ENCODE assay signal across 8 mouse cellular contexts in genomic region chr2:27541225-27541624, GRCm38 (mm10). TPM values are rescaled to one million over a fixed set of nuclear protein-coding genes. Genes with fewer than 3 reads are reported as not detected.
A peak's percentile ranks its signal among the peaks of the same experiment; 100 is the strongest.
DNase-seq lines count a peak whose midpoint lies in the region; ATAC-seq lines count a peak whose summit lies in the region.

No protein-coding gene starts in this region.

- 62% methylated on average over 3 of the region's 3 CpGs for WGBS in lung, embryonic 15.5 days
- WGBS in forebrain, embryonic 15.5 days, result 89% methylated on average over 3 of the region's 3 CpGs
- WGBS in limb, embryonic 13.5 days, result 91% methylated on average over 3 of the region's 3 CpGs
- 88% methylated on average over 3 of the region's 3 CpGs for WGBS in neural tube, embryonic 15.5 days

- peak overlapping the region; percentile 73 for H3K4me2 ChIP-seq in lung, embryonic 15.5 days
- peak overlapping the region; percentile 60 for H3K4me2 ChIP-seq in forebrain, embryonic 15.5 days (replicated peaks)
- peak overlapping the region; percentile 73 for H3K4me2 ChIP-seq in limb, embryonic 13.5 days (replicated peaks)
- peak overlapping the region; percentile 61 for H3K4me2 ChIP-seq in neural tube, embryonic 15.5 days

- no peaks in the 10 kb centered on the region for H3K27me3 ChIP-seq in lung, embryonic 15.5 days
- H3K27me3 ChIP-seq in forebrain, embryonic 15.5 days, result no peaks in the 10 kb centered on the region
- no peaks in the 10 kb centered on the region for H3K27me3 ChIP-seq in limb, embryonic 13.5 days
- H3K27me3 ChIP-seq in neural tube, embryonic 15.5 days (replicated peaks), result no peaks in the 10 kb centered on the region

- peak overlapping the region; percentile 45; the same call in 1 of the 2 replicates for H3K4me3 ChIP-seq in lung, embryonic 15.5 days
- no peak overlapping the region for H3K4me3 ChIP-seq in forebrain, embryonic 15.5 days
- peak overlapping the region; percentile 44; the same call in 1 of the 2 replicates for H3K4me3 ChIP-seq in limb, embryonic 13.5 days
- H3K4me3 ChIP-seq in neural tube, embryonic 15.5 days (replicated peaks), result peak overlapping the region; percentile 46; the same call in 1 of the 2 replicates

- peak overlapping the region; percentile 85 for H3K27ac ChIP-seq in lung, embryonic 15.5 days
- H3K27ac ChIP-seq in forebrain, embryonic 15.5 days (replicated peaks), result peak overlapping the region; percentile 94; the same call in 1 of the 2 replicates
- H3K27ac ChIP-seq in limb, embryonic 13.5 days, result no peak overlapping the region
- H3K27ac ChIP-seq in neural tube, embryonic 15.5 days (replicated peaks), result peak overlapping the region; percentile 85

- H3K9me3 ChIP-seq in lung, embryonic 15.5 days, result no peaks in the 10 kb centered on the region
- H3K9me3 ChIP-seq in forebrain, embryonic 15.5 days, result no peaks in the 10 kb centered on the region
- no peaks in the 10 kb centered on the region for H3K9me3 ChIP-seq in limb, embryonic 13.5 days
- no peaks in the 10 kb centered on the region for H3K9me3 ChIP-seq in neural tube, embryonic 15.5 days (replicated peaks)

- peaks cover 15% of the 10 kb centered on the region for H3K4me1 ChIP-seq in lung, embryonic 15.5 days
- H3K4me1 ChIP-seq in forebrain, embryonic 15.5 days, result peaks cover 17% of the 10 kb centered on the region
- peaks cover 13% of the 10 kb centered on the region for H3K4me1 ChIP-seq in limb, embryonic 13.5 days
- H3K4me1 ChIP-seq in neural tube, embryonic 15.5 days, result peaks cover 21% of the 10 kb centered on the region

- no peak for DNase-seq in lung, adult 18-20 months
- no peak for DNase-seq in adrenal gland, postnatal 36 days
- no peak for DNase-seq in adrenal gland, adult 2 months
- DNase-seq in left cerebral cortex, adult 8-10 months (ENCODE audit: low spot score in 2 of 2), result no peak

- no peak for ATAC-seq in lung, embryonic 15.5 days (ENCODE audit: borderline replicate concordance, extremely low read depth, low FRiP score, low TSS enrichment)
- no peak for ATAC-seq in forebrain, embryonic 15.5 days (replicated peaks)
- ATAC-seq in limb, embryonic 13.5 days (ENCODE audit: low FRiP score, low read depth), result no peak
- ATAC-seq in neural tube, embryonic 15.5 days (ENCODE audit: low FRiP score), result no peak

- peaks cover 10% of the 10 kb centered on the region; the same call in 1 of the 2 replicates for H3K36me3 ChIP-seq in lung, embryonic 15.5 days
- peaks cover 6% of the 10 kb centered on the region; the same call in 1 of the 2 replicates for H3K36me3 ChIP-seq in forebrain, embryonic 15.5 days
- H3K36me3 ChIP-seq in limb, embryonic 13.5 days, result peaks cover 6% of the 10 kb centered on the region
- H3K36me3 ChIP-seq in neural tube, embryonic 15.5 days, result peaks cover 3% of the 10 kb centered on the region

- peak overlapping the region; percentile 46; the same call in 1 of the 2 replicates for H3K9ac ChIP-seq in lung, embryonic 15.5 days
- H3K9ac ChIP-seq in forebrain, embryonic 15.5 days (replicated peaks), result peak overlapping the region; percentile 57; the same call in 1 of the 2 replicates
- H3K9ac ChIP-seq in limb, embryonic 13.5 days, result peak overlapping the region; percentile 68
- H3K9ac ChIP-seq in neural tube, embryonic 15.5 days (replicated peaks), result peak overlapping the region; percentile 50

RNA-seq across cellular contexts. Expression of gene Wdr5, which starts 26.3 kb away (rescaled TPM):
- 60.4 and 61.2 TPM in 2 replicates for polyA plus RNA-seq in lung, embryonic 15.5 days (2015; fragmentation: Nextera tagmentation; extraction: Ambion mirVana)
- 50.5 and 55.4 TPM in 2 replicates for polyA plus RNA-seq in forebrain, embryonic 15.5 days (2015; fragmentation: Nextera tagmentation; extraction: Ambion mirVana)
- 62.5 and 63.6 TPM in 2 replicates for polyA plus RNA-seq in limb, embryonic 13.5 days (2015; fragmentation: Nextera tagmentation; extraction: Ambion mirVana)
- 41.7 and 44.4 TPM in 2 replicates for polyA plus RNA-seq in neural tube, embryonic 15.5 days (2015; fragmentation: Nextera tagmentation; extraction: Ambion mirVana)
- 10 to 100 TPM; 32.9 to 37.2 TPM for total RNA-seq in adrenal gland, postnatal 36 days (2021)
- 10 to 100 TPM; 30.5 TPM for total RNA-seq in adrenal gland, adult 2 months (2021)
- 50.0 and 52.5 TPM in 2 replicates for polyA plus RNA-seq in adrenal gland, adult 2 months (2012; rRNA removed)
- total RNA-seq in left cerebral cortex, adult 8-10 months (2022), result 10 to 100 TPM; 25.6 to 27.1 (median 26.0) TPM

RNA-seq across cellular contexts. Expression of gene Brd3, which starts 33.8 kb away (rescaled TPM):
- polyA plus RNA-seq in lung, embryonic 15.5 days (2015; fragmentation: Nextera tagmentation; extraction: Ambion mirVana), result 89.1 and 90.0 TPM in 2 replicates
- 142 and 149 TPM in 2 replicates for polyA plus RNA-seq in forebrain, embryonic 15.5 days (2015; fragmentation: Nextera tagmentation; extraction: Ambion mirVana)
- polyA plus RNA-seq in limb, embryonic 13.5 days (2015; fragmentation: Nextera tagmentation; extraction: Ambion mirVana), result 141 and 169 TPM in 2 replicates
- polyA plus RNA-seq in neural tube, embryonic 15.5 days (2015; fragmentation: Nextera tagmentation; extraction: Ambion mirVana), result 98.6 and 99.7 TPM in 2 replicates
- total RNA-seq in adrenal gland, postnatal 36 days (2021), result 10 to 100 TPM; 64.5 to 78.6 TPM
- total RNA-seq in adrenal gland, adult 2 months (2021), result 10 to 100 TPM; 56.9 to 61.6 TPM
- polyA plus RNA-seq in adrenal gland, adult 2 months (2012; rRNA removed), result 59.3 and 60.1 TPM in 2 replicates
- total RNA-seq in left cerebral cortex, adult 8-10 months (2022), result 10 to 100 TPM; 37.6 to 44.5 (median 44.0) TPM
